Mouse (Mus musculus) skeletal muscle tissue, adult 2 months (tissue): ENCODE results near the gene Slc24a3.

Experiments used
- DNase-seq: peaks from one replicate; pipeline ENCODE4 v3.0.0-alpha.2; 2012; ENCODE audit warnings: low read depth, low spot score

Gene Slc24a3

GRCm38 (mm10) chr2:145546071-145546470, 378.5 kb downstream of the Slc24a3 start:
- no peak for DNase-seq

GRCm38 (mm10) chr2:145554722-145555252, 387.2 kb downstream of the Slc24a3 start:
- no peak for DNase-seq

GRCm38 (mm10) chr2:145555713-145556112, 388.2 kb downstream of the Slc24a3 start:
- DNase-seq, result no peak

- peak; percentile 30 for DNase-seq
Observed at GRCm38 (mm10) chr2:145557361-145557931, 389.9 kb downstream of the Slc24a3 start.

GRCm38 (mm10) chr2:145562493-145562892, 394.9 kb downstream of the Slc24a3 start:
- no peak for DNase-seq

GRCm38 (mm10) chr2:145564596-145564995, 397.0 kb downstream of the Slc24a3 start:
- DNase-seq, result no peak

GRCm38 (mm10) chr2:145566904-145567303, 399.4 kb downstream of the Slc24a3 start:
- no peak for DNase-seq

GRCm38 (mm10) chr2:145571943-145572342, 404.4 kb downstream of the Slc24a3 start:
- no peak for DNase-seq

- DNase-seq, result no peak
Observed at GRCm38 (mm10) chr2:145574148-145574547, 406.6 kb downstream of the Slc24a3 start.

GRCm38 (mm10) chr2:145583103-145583502, 415.5 kb downstream of the Slc24a3 start:
- DNase-seq, result peak; percentile 66

- DNase-seq, result no peak
Observed at GRCm38 (mm10) chr2:145585437-145585836, 417.9 kb downstream of the Slc24a3 start.

GRCm38 (mm10) chr2:145588009-145588737, 420.6 kb downstream of the Slc24a3 start:
- DNase-seq, result peak; percentile 25

GRCm38 (mm10) chr2:145591881-145592280, 424.3 kb downstream of the Slc24a3 start:
- DNase-seq, result no peak

GRCm38 (mm10) chr2:145593649-145594347, 426.2 kb downstream of the Slc24a3 start:
- no peak for DNase-seq

- no peak for DNase-seq
Observed at GRCm38 (mm10) chr2:145597866-145598265, 430.3 kb downstream of the Slc24a3 start.

- no peak for DNase-seq
Observed at GRCm38 (mm10) chr2:145607844-145608243, 440.3 kb downstream of the Slc24a3 start.

GRCm38 (mm10) chr2:145610796-145611705, 443.5 kb downstream of the Slc24a3 start:
- DNase-seq, result no peak

- DNase-seq, result no peak
Observed at GRCm38 (mm10) chr2:145612937-145613336, 445.4 kb downstream of the Slc24a3 start.

GRCm38 (mm10) chr2:145613705-145614104, 446.2 kb downstream of the Slc24a3 start:
- no peak for DNase-seq

GRCm38 (mm10) chr2:145619688-145620087, 452.1 kb downstream of the Slc24a3 start:
- no peak for DNase-seq

- DNase-seq, result no peak
Observed at GRCm38 (mm10) chr2:145620709-145621108, 453.2 kb downstream of the Slc24a3 start.
